Mouse (Mus musculus) liver, adult 2 months (tissue): ENCODE data around the gene Aldh5a1. TPM values are rescaled to one million over a fixed set of nuclear protein-coding genes. Genes with fewer than 3 reads are reported as not detected.

Source experiments
- DNase-seq: peaks from one replicate; pipeline ENCODE4 v3.0.0-alpha.2; 2011; ENCODE audit warnings: low read depth, low spot score; ENCODE audit errors: extremely low read depth
- H3K27ac ChIP-seq: fragments of 200-500 bp; replicated peaks from 2 replicates; pipeline ENCODE4 v1.5.1; 2012; ENCODE audit warnings: low read depth, mild to moderate bottlenecking, control low read depth, inconsistent platforms, low read length; ENCODE audit not compliant: insufficient read depth
- H3K27me3 ChIP-seq: fragments of 200-500 bp; 2 replicates; pipeline ENCODE4 v1.6.1; 2012; ENCODE audit warnings: mild to moderate bottlenecking, moderate library complexity, low read length, inconsistent platforms; ENCODE audit not compliant: control insufficient read depth, insufficient read depth
- H3K36me3 ChIP-seq: fragments of 200-500 bp; 2 replicates; pipeline ENCODE4 v1.6.1; 2012; ENCODE audit warnings: low read length, inconsistent platforms; ENCODE audit not compliant: control insufficient read depth, insufficient read depth
- H3K4me1 ChIP-seq: fragments of 200-500 bp; 2 replicates; pipeline ENCODE4 v1.6.1; 2011; ENCODE audit warnings: low read length; ENCODE audit not compliant: control insufficient read depth, insufficient read depth
- H3K4me3 ChIP-seq: fragments of 200-500 bp; 2 replicates; pipeline ENCODE4 v1.5.1; 2011; ENCODE audit warnings: low read depth, mild to moderate bottlenecking, control low read depth, low read length, moderate library complexity; ENCODE audit not compliant: insufficient read depth
- H3K79me2 ChIP-seq: fragments of 200-500 bp; 2 replicates; pipeline ENCODE4 v1.6.1; 2012; ENCODE audit warnings: inconsistent platforms, mild to moderate bottlenecking, low read length, moderate library complexity; ENCODE audit not compliant: control insufficient read depth, insufficient read depth
- H3K9ac ChIP-seq: fragments of 200-500 bp; 2 replicates; pipeline ENCODE4 v1.6.1; 2012; ENCODE audit warnings: low read depth, mild to moderate bottlenecking, control low read depth, inconsistent platforms, low read length
- CTCF ChIP-seq: fragments of 200-500 bp; IDR thresholded peaks from 2 replicates; pipeline ENCODE4 v1.5.1; 2011; ENCODE audit warnings: low read depth, low read length, control low read depth
- POLR2A ChIP-seq: fragments of 200-500 bp; IDR thresholded peaks from 2 replicates; pipeline ENCODE4 v1.6.1; 2011; ENCODE audit warnings: low read length, control low read depth; ENCODE audit not compliant: insufficient read depth; ENCODE audit errors: extremely low read depth
- WGBS: fragments of 180-500 bp; shearing (Covaris S2); methylation state at CpG from one replicate; pipeline ENCODE4 v1.1.7; 2018; 5-methylcytosine and 5-hydroxymethylcytosine counted together
- polyA plus RNA-seq: library from polyadenylated mRNA; depleted of rRNA; stranded (reverse); fragments of >200 nt; gene quantifications from 2 replicates; pipeline ENCODE4 v1.2.3, GENCODE M21; 2012
- total RNA-seq: library from RNA; depleted of rRNA; stranded (reverse); fragments of >200 nt; gene quantifications from 2 replicates; pipeline ENCODE4 v1.2.3, GENCODE M21; 2014

Aldh5a1 gene
- total and polyA plus RNA-seq, 2 experiments = 15.0 to 15.2 TPM

GRCm38 (mm10) chr13:24942512-24943282 lies 5.2 kb upstream of the Aldh5a1 start, which contains the start of gene Gpld1:
TSS of gene Gpld1 (plus strand) at chr13:24943152.
- WGBS = 18% methylated on average over 17 of the region's 17 CpGs
- Histone ChIP-seq H3K36me3 (no peaks in the 10 kb centered on the region), H3K27ac (peak within 1 kb of the TSS; percentile 99), H3K4me1 (peaks cover 8% of the 10 kb centered on the region; the same call in 1 of the 2 replicates), H3K79me2 (peaks cover 11% of the 10 kb centered on the region; the same call in 1 of the 2 replicates), H3K9ac (peak within 1 kb of the TSS; percentile 95), H3K4me3 (peak within 1 kb of the TSS; percentile 75), H3K27me3 (no peaks in the 10 kb centered on the region)
- TF ChIP-seq CTCF (no peak), POLR2A (no peak)
- peak; percentile 95 for DNase-seq

- no peak for DNase-seq
- Histone ChIP-seq H3K36me3 (no peaks in the 10 kb centered on the region), H3K9ac (no peak overlapping the region), H3K27me3 (no peaks in the 10 kb centered on the region), H3K4me3 (no peak overlapping the region), H3K4me1 (peaks cover 16% of the 10 kb centered on the region), H3K27ac (no peak overlapping the region), H3K79me2 (peaks cover 25% of the 10 kb centered on the region; the same call in 1 of the 2 replicates)
- TF ChIP-seq CTCF = no peak
- no peak for TF ChIP-seq POLR2A
- 89% methylated on average over 9 of the region's 9 CpGs for WGBS
Measured at GRCm38 (mm10) chr13:24939472-24939871, 2.0 kb upstream of the Aldh5a1 start.

GRCm38 (mm10) chr13:24938683-24939082 lies 1.2 kb upstream of the Aldh5a1 start:
- H3K9ac ChIP-seq = 0 out of 2 replicates have a peak overlapping the region, but pooled peaks have one; percentile 45
- H3K79me2 ChIP-seq = peaks cover 17% of the 10 kb centered on the region; the same call in 1 of the 2 replicates
- H3K4me3 ChIP-seq = no peak overlapping the region; the same call in 1 of the 2 replicates
- peak; percentile 79 for DNase-seq
- TF ChIP-seq POLR2A (no peak), CTCF (peak; percentile 87)
- H3K36me3 ChIP-seq = no peaks in the 10 kb centered on the region
- 11% methylated on average over 9 of the region's 9 CpGs for WGBS
- peaks cover 16% of the 10 kb centered on the region for H3K4me1 ChIP-seq
- H3K27me3 ChIP-seq = no peaks in the 10 kb centered on the region
- peak overlapping the region; percentile 47 for H3K27ac ChIP-seq

GRCm38 (mm10) chr13:24937839-24938166 lies 342 bp upstream of the Aldh5a1 start:
- peak overlapping the region; percentile 100 for H3K9ac ChIP-seq
- DNase-seq = peak; percentile 71
- H3K27me3 ChIP-seq = no peaks in the 10 kb centered on the region
- peaks cover 16% of the 10 kb centered on the region for H3K4me1 ChIP-seq
- peak overlapping the region; percentile 98 for H3K4me3 ChIP-seq
- H3K27ac ChIP-seq = peak overlapping the region; percentile 83
- 3% methylated on average over 12 of the region's 12 CpGs for WGBS
- H3K36me3 ChIP-seq = no peaks in the 10 kb centered on the region
- peaks cover 22% of the 10 kb centered on the region; the same call in 1 of the 2 replicates for H3K79me2 ChIP-seq
- no peak for TF ChIP-seq POLR2A
- TF ChIP-seq CTCF = no peak

- 20% methylated on average over 5 of the region's 5 CpGs for WGBS
- no peak overlapping the region; the same call in 1 of the 2 replicates for H3K27ac ChIP-seq
- peak overlapping the region; percentile 98 for H3K4me3 ChIP-seq
- no peak for TF ChIP-seq CTCF
- TF ChIP-seq POLR2A = no peak
- peak overlapping the region; percentile 100 for H3K9ac ChIP-seq
- no peak for DNase-seq
- peaks cover 22% of the 10 kb centered on the region; the same call in 1 of the 2 replicates for H3K79me2 ChIP-seq
- no peaks in the 10 kb centered on the region for H3K36me3 ChIP-seq
- H3K27me3 ChIP-seq = no peaks in the 10 kb centered on the region
- H3K4me1 ChIP-seq = peaks cover 12% of the 10 kb centered on the region
Measured at GRCm38 (mm10) chr13:24936772-24937107, 721 bp downstream of the Aldh5a1 start.

GRCm38 (mm10) chr13:24933199-24933598 lies 4.3 kb downstream of the Aldh5a1 start:
- H3K9ac ChIP-seq = no peak overlapping the region
- H3K36me3 ChIP-seq = 0 out of 2 replicates have a peak, but pooled peaks cover 2% of the 10 kb centered on the region
- H3K79me2 ChIP-seq = peaks cover 25% of the 10 kb centered on the region; the same call in 1 of the 2 replicates
- peaks cover 33% of the 10 kb centered on the region for H3K4me1 ChIP-seq
- TF ChIP-seq POLR2A (no peak), CTCF (no peak)
- no peak overlapping the region for H3K27ac ChIP-seq
- no peaks in the 10 kb centered on the region for H3K27me3 ChIP-seq
- WGBS = 85% methylated on average over 7 of the region's 7 CpGs
- H3K4me3 ChIP-seq = no peak overlapping the region
- DNase-seq = no peak
